Mouse (Mus musculus) gastrocnemius, adult 8-10 months (tissue): ENCODE data around the gene Nfe2l1. TPM values are rescaled to one million over a fixed set of nuclear protein-coding genes. Genes with fewer than 3 reads are reported as not detected.
"Not testable (repeated sequence)": the region's sequence is repeated elsewhere in the genome, so short reads cannot be mapped to it uniquely, and the experiment has no call there.

ENCODE experiments used
- DNase-seq, 2 experiments: peaks; one replicate each; pipeline ENCODE4 v3.0.0; 2022; ENCODE audit warnings: low spot score in 2 of 2
- total RNA-seq, 4 experiments: library from RNA; stranded (reverse); gene quantifications; 2 replicates each; pipeline ENCODE4 v1.2.4; 2022

The Nfe2l1 gene
- total RNA-seq: 100 to 1,000 TPM; 479 to 603 (median 495) TPM

GRCm38 (mm10) chr11:96829813-96830538, at the start of gene Nfe2l1:
Gene Nfe2l1 (minus strand): TSS chr11:96829968.
- peak; percentile 99 for DNase-seq

DNA sequence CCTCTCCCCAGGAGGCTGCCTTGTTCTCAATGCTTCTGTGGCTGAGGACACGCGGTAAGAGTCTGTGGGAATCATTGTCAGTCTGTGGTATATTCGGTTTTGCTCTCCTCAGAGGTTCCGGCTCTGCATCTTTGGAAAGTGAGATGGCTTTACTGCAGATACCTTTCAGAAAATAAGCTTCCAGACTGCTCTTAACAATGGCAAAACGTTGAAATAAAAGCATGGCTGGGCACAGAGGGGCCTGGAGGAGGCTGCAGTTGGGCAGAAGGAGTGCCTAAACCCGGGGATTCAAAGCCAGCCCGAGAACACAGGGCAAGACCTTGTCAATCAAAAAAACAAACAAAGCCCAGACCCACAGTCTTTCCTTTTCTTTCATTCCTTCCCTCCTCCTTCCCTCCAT, 49.6 kb upstream of the Nfe2l1 start:
- no peak for DNase-seq

DNA sequence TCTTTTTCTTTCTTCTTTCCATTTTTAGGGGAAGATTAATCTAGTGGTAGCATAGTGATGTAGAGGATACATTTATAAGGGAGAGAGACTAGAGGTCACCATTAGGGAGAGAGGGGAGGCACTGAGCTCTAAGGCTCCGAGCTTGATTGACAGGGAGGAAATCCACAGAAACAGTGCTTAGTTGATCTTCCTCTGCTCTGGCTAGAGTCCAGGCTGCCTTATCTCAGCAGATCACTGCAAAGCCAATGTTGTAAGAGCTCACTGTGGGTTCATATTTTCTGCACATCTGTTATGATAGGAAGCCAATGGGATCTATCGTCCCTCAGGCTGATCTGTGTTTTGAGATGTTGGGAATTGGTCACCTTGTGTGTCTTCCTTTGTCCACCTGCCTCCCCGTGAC, 48.9 kb upstream of the Nfe2l1 start:
- DNase-seq: no peak

GRCm38 (mm10) chr11:96877071-96877470, 47.3 kb upstream of the Nfe2l1 start:
- DNase-seq: no peak

- no peak for DNase-seq
These were observed 46.7 kb upstream of the Nfe2l1 start for GRCm38 (mm10) chr11:96876300-96877040.

DNA sequence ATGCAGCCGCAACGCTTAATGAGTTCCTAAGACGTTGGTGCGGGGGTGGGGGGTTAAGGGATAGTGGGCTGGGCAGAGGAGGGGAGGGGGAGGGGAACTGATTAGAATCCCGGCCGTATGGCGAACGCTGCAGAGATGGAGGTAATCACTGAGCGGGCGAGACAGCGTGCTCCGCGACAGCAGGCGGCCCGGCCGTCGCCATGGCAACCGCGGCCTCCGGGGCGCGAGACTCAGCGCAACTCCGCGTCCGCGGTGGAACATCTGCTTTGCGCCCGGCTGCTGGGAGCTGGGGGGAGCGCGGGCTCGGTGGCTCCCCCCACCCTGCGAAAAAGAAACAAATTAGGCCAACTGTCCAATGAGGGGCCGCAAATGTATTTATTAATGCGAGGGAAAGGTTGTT, 46.0 kb upstream of the Nfe2l1 start:
- peak in 1 of 2 experiments; percentile 37 for DNase-seq

DNA sequence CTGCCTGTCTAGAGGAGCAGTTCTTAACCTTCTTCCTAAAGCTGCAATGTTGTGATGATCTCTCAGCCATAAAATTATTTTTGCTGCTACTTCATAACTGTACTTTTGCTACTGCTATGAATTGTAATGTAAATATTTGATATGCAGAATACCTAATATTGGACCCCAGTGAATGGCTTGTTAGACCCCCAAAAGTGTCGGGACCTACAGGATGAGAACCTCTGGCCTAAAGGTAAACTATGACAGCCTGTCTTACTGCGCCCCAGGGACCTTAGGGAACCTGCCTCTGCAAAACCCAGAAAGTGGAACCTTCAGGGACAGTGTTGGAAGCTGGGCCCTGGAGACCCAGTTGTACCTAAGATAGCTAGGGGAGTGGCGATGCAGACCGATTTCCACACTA, 45.5 kb upstream of the Nfe2l1 start:
- no peak for DNase-seq

DNA sequence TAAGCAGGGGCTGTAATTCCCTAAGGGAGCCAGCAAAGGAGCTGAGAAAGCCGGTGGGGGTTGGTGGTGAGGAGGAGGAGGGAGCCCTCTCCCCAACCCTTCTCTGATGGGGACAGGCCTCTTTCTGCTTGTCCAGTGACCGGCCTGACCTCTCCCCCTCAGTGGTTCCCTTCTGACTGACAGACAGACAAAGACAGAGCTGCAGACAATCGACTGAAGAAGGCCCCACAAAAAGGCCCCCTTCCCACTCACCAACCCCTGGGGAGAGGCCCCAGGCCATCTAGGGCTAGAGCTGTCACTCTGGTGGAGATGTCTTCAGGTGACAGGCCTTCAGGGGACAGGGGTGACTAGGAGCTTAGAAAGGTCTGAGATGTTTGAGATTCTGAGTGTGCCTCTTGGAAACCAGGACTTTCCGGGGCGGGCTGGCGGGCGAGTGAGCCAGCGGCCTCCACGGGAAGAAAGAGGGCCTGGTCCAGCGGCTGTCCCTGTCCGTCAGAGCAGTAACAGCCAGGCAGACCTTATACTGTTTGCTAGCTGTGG, 43.9 kb upstream of the Nfe2l1 start:
- peak; percentile 26 to 53 for DNase-seq

DNA sequence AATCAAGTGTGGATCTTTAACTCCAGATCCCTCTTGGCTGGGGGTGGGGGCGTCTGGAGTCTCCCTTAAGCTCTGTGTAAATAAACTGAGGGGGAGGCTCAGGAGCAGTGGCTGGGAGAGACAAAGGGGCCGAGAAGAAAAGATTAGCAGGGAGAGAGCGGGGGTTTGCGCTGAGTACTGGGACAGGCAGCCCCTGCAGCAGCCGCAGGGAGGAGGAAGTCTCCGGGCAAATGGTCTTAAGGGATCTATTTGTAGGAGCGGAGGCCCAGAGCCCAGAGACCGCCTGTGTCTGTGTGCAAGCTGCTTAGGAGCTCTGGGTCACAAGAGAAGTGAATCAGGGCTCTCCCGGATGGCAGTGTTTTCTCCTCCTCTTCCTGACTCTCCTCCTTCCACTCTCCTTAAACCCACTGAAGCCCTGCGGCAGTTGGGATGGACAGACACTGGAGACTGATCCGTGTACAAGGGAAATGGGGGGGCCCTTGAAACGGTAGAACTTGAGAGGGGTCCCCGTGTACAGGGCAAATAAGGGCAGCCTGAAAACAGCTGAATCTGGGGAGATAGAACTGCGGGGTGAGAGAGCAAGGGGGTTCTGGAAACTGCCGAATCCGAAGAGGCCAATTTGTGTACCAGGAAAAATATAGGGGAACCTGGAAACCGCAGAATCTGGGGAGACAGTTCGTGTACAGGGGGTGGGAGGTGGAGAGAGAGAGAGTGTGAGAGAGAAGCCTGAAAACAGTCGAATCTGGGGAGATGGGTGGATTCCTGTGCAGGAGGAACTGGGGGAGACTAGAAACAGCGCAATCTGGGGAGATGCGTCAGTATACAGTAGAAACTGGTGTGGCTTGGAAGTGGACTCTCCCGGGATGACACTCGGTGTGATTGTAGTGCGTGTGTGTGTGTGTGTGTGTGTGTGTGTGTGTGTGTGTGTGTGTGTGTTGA, 42.9 kb upstream of the Nfe2l1 start:
- DNase-seq: no peak

DNA sequence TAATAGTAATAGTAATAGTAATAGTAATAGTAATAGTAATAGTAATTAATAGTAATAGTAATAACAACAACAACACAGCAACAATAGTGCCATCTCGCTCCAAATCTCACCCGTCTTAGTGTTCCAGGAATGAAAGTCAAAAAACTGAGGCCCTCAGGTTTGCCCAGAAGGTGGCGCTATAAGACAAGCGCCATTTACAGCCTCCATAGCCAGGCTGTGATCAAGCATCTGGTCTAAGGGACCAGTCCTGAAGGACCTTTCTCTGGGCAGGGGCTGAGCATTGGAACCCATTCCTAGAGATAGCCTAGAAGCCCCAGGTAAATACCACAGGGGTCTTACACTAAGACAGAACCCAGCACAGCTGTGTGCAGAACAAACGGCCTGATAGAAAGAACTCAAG, 37.4 kb upstream of the Nfe2l1 start:
- DNase-seq: peak; percentile 57 to 58

DNA sequence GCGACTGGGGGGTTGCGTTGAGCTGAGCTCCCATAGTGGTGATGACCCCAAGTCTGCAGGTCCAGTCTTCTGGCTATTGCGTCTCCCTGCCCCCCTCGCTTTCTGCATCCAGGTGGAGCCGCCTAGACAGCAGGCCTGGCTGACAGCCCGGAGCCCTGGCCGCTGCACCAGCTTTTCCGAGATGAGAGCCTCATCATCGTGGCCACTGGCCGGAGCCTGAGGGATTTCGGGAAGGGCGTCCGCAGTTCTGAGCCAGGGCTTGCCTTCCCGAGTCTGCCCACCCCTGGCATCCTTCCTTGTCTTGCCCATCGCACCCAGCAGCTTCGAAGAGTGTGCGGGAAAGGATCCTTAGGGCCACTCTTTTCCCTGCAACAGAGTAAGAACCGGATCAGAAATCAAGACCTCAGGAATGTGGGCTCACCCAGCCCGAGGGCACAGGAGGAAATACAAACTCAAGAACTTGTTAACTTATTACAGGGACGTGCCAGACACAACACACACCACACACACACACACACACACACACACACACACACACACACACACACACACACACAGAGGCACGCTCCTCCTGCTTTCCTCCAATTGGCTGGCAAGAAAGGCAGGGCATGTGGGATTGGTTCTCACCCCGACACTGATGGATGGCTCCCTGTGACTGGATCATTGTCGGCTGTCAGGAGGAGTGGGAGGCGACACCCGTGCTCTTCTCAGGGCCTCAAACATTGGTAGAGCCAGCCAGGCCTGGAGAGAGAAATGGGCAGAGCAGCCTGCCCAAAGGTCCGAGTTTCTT, 33.6 kb upstream of the Nfe2l1 start:
- peak; percentile 28 to 51 for DNase-seq

- DNase-seq: no peak
These were observed 32.8 kb upstream of the Nfe2l1 start for GRCm38 (mm10) chr11:96862534-96862933.

DNA sequence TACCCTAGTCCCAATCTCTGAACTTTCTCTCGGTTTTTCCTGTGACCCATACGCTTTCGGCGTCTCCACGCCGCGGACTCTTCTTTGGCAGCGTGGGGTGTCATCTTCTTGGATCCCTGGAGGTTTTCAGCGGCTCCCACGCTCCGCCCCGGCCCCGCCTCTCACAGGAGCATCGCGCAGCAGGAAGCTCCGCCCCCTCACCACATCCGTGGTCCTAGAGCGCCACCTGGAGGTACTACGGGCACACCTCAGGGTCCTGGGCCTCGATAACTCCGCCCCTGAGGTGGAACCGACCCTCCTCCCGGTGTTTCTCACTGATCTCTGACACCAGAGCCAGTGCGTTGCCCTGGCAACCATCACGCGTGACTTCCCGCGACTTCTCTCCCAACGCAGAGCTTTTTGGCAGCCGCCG, 32.1 kb upstream of the Nfe2l1 start:
- DNase-seq: peak; percentile 86 to 90

DNA sequence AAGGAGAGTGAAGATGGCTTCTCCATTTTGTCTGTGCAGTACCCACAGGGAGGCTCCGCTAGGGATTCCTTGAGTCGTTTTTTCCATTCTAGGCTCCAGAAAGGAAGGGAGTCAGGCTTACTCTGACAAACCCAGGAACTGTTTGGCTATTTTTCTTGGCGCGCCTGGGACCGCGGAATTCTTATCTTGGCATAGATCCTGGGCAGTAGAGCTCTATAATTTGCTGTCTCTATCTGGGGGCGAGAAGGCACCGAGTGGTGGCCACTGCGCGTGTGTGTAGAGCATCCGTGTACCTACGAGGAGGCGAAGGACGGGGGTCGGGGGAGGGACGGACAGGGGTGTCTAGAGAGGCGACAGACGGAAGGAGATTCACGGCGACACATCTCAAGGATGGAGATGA, 31.7 kb upstream of the Nfe2l1 start:
- DNase-seq: peak in 1 of 2 experiments; percentile 40

GRCm38 (mm10) chr11:96860564-96860963, 30.8 kb upstream of the Nfe2l1 start:
- DNase-seq: peak; percentile 75 to 88

GRCm38 (mm10) chr11:96859635-96860034, 29.9 kb upstream of the Nfe2l1 start:
- DNase-seq: no peak

- no peak for DNase-seq
These were observed 27.7 kb upstream of the Nfe2l1 start for GRCm38 (mm10) chr11:96857446-96857845.

- no peak for DNase-seq
These were observed 20.1 kb upstream of the Nfe2l1 start, which contains the start of gene Copz2 for GRCm38 (mm10) chr11:96849681-96850467. Gene Copz2 (plus strand): TSS chr11:96849870.

DNA sequence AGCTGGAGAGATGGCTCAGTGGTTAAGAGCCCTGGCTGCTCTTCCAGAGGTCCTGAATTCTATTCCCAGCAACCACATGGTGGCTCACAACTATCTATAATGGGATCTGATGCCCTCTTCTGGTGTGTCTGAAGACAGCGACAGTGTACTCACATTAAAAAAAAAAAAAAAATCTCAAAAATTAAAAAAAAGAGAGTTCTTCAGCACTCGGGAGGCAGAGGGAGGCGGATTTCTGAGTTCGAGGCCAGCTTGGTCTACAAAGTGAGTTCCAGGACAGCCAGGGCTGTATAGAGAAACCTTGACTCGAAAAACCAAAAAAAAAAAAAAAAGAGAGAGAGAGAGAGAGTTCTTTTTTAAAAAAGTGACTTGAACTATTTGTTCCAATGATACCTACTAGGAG, 19.4 kb upstream of the Nfe2l1 start:
- DNase-seq: not testable (repeated sequence)

DNA sequence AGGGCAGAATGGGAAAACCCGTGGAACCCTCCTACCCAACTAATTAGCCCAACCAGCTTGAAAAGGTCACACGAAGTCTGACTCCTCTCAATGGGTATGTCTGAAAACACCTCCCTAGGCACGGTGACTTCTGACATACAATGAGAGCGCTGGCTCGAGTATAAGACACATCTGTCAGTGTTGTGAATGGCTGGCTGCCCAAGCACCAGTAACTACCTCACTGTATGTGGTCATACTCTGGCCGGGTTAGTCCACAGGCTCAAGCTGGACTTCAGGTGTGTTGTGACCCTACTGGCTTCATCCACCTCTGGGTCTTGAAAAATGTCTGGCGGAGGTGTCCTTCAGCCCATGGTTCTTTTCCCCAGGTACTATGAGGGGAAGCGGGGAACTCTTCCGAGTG, 18.9 kb upstream of the Nfe2l1 start:
- no peak for DNase-seq
